Mouse (Mus musculus) CH12.LX (cell line): ENCODE data around the gene Mrpl38. TPM values are rescaled to one million over a fixed set of nuclear protein-coding genes. Genes with fewer than 3 reads are reported as not detected.

ENCODE experiments used
- DNase-seq: peaks from one replicate; pipeline ENCODE4 v3.0.0-alpha.2; 2013; ENCODE audit errors: extremely low read depth
- H3K27ac ChIP-seq: 2 replicates; pipeline ENCODE4 v1.5.1; 2012; ENCODE audit warnings: low read depth, mild to moderate bottlenecking, control low read depth, moderate library complexity; ENCODE audit not compliant: insufficient read depth
- H3K27me3 ChIP-seq: replicated peaks from 2 replicates; pipeline ENCODE3; 2012; ENCODE audit warnings: inconsistent platforms
- H3K36me3 ChIP-seq, 2 experiments: replicated peaks in 1 of 2; 2 replicates each; pipeline versions ENCODE3 to v1.6.1; 2012; ENCODE audit warnings: inconsistent platforms in 1 of 2, low read length in 1 of 2, mild to moderate bottlenecking in 1 of 2, mixed read lengths in 1 of 2, moderate library complexity in 1 of 2; ENCODE audit not compliant: control insufficient read depth in 1 of 2, insufficient read depth in 1 of 2
- H3K4me1 ChIP-seq, 2 experiments: 2 replicates each; pipeline ENCODE4 v1.6.1; 2012; ENCODE audit warnings: inconsistent platforms in 1 of 2, moderate library complexity in 1 of 2; ENCODE audit not compliant: insufficient read depth in 2 of 2, control insufficient read depth in 1 of 2
- H3K4me2 ChIP-seq: 2 replicates; pipeline ENCODE4 v1.6.1; 2012; ENCODE audit warnings: low read depth, mild to moderate bottlenecking, control low read depth; ENCODE audit not compliant: poor library complexity, insufficient read depth, severe bottlenecking
- H3K4me3 ChIP-seq, 3 experiments: fragments of 150-350 bp in 1 of 3; sonication (generic) in 1 of 3; replicated peaks in 1 of 3; 2 replicates each; pipeline versions ENCODE3 to v1.5.1; 2011 to 2012; ENCODE audit warnings: low read depth in 2 of 3, low read length in 2 of 3, mild to moderate bottlenecking in 2 of 3, moderate library complexity in 2 of 3, control low read depth in 1 of 3, improper control_type of control experiment in 1 of 3, inconsistent platforms in 1 of 3, mixed read lengths in 1 of 3; ENCODE audit not compliant: poor library complexity in 1 of 3
- H3K79me2 ChIP-seq: replicated peaks from 2 replicates; pipeline ENCODE4 v1.6.1; 2012; ENCODE audit warnings: mild to moderate bottlenecking, moderate library complexity; ENCODE audit not compliant: control insufficient read depth, poor library complexity, insufficient read depth, severe bottlenecking; ENCODE audit errors: extremely low read depth
- H3K9ac ChIP-seq: 2 replicates; pipeline ENCODE4 v1.6.1; 2012; ENCODE audit warnings: low read depth, mild to moderate bottlenecking, control low read depth, moderate library complexity; ENCODE audit not compliant: insufficient read depth
- H3K9me3 ChIP-seq: replicated peaks from 2 replicates; pipeline ENCODE3; 2012; ENCODE audit warnings: low read length, inconsistent platforms, mixed read lengths
- BHLHE40 ChIP-seq: IDR thresholded peaks from 2 replicates; pipeline ENCODE4 v1.6.1; 2011; ENCODE audit warnings: mild to moderate bottlenecking, low read depth, low read length, improper control_type of control experiment
- EP300 ChIP-seq: IDR thresholded peaks from 2 replicates; pipeline ENCODE4 v1.6.1; 2011; ENCODE audit warnings: low read length, improper control_type of control experiment
- ETS1 ChIP-seq: conservative IDR thresholded peaks from 2 replicates; pipeline ENCODE4 v1.6.1; 2012; ENCODE audit warnings: low read depth, mild to moderate bottlenecking, inconsistent platforms, low read length, improper control_type of control experiment, moderate library complexity
- IRF4 ChIP-seq: IDR thresholded peaks from 2 replicates; pipeline ENCODE4 v1.6.1; 2014; ENCODE audit warnings: low read depth, mild to moderate bottlenecking, inconsistent platforms, low read length, improper control_type of control experiment
- JUND ChIP-seq: conservative IDR thresholded peaks from 2 replicates; pipeline ENCODE4 v1.6.1; 2011; ENCODE audit warnings: low read depth, low read length, improper control_type of control experiment
- KAT2A ChIP-seq: IDR thresholded peaks from 2 replicates; pipeline ENCODE4 v1.6.1; 2012; ENCODE audit warnings: low read length, improper control_type of control experiment, inconsistent platforms; ENCODE audit not compliant: insufficient replicate concordance
- MXI1 ChIP-seq: IDR thresholded peaks from 2 replicates; pipeline ENCODE4 v1.6.1; 2011; ENCODE audit warnings: mild to moderate bottlenecking, low read depth, low read length, improper control_type of control experiment
- MYC ChIP-seq: IDR thresholded peaks from 2 replicates; pipeline ENCODE4 v1.6.1; 2011; ENCODE audit warnings: low read depth, mild to moderate bottlenecking, improper control_type of control experiment, low read length
- NELFE ChIP-seq: IDR thresholded peaks from 2 replicates; pipeline ENCODE4 v1.6.1; 2011; ENCODE audit warnings: low read depth, low read length, improper control_type of control experiment
- POLR2A ChIP-seq: IDR thresholded peaks from 2 replicates; pipeline ENCODE4 v1.6.1; 2011; ENCODE audit warnings: low read depth, mild to moderate bottlenecking, improper control_type of control experiment, low read length
- RCOR1 ChIP-seq: conservative IDR thresholded peaks from 2 replicates; pipeline ENCODE4 v1.6.1; 2012; ENCODE audit warnings: low read depth, mild to moderate bottlenecking, inconsistent platforms, low read length, improper control_type of control experiment
- SIN3A ChIP-seq: IDR thresholded peaks from 2 replicates; pipeline ENCODE4 v1.6.1; 2012; ENCODE audit warnings: low read length, improper control_type of control experiment, inconsistent platforms
- SMC3 ChIP-seq: IDR thresholded peaks from 2 replicates; pipeline ENCODE4 v1.6.1; 2011; ENCODE audit warnings: low read depth, low read length, improper control_type of control experiment
- TBP ChIP-seq: conservative IDR thresholded peaks from 2 replicates; pipeline ENCODE4 v1.6.1; 2011; ENCODE audit warnings: low read depth, low read length, improper control_type of control experiment
- UBTF ChIP-seq: IDR thresholded peaks from 2 replicates; pipeline ENCODE4 v1.6.1; 2012; ENCODE audit warnings: low read depth, mild to moderate bottlenecking, inconsistent platforms, low read length, improper control_type of control experiment, moderate library complexity
- USF1 ChIP-seq: IDR thresholded peaks from 2 replicates; pipeline ENCODE4 v1.6.1; 2014; ENCODE audit warnings: low read depth, mild to moderate bottlenecking, inconsistent platforms, low read length, improper control_type of control experiment
- USF2 ChIP-seq: conservative IDR thresholded peaks from 2 replicates; pipeline ENCODE4 v1.6.1; 2011; ENCODE audit warnings: low read depth, low read length, improper control_type of control experiment
- ZKSCAN1 ChIP-seq: IDR thresholded peaks from 2 replicates; pipeline ENCODE4 v1.6.1; 2012; ENCODE audit warnings: low read depth, inconsistent platforms, low read length, improper control_type of control experiment, borderline replicate concordance
- ZNF384 ChIP-seq: IDR thresholded peaks from 2 replicates; pipeline ENCODE4 v1.6.1; 2012; ENCODE audit warnings: low read depth, low read length, improper control_type of control experiment, inconsistent platforms
- dilution Hi-C: fragments of 300-500 bp; cut with MboI; formaldehyde crosslinking; loops from 2 replicates; pipeline ENCODE4 v1.14.3; 2020; ENCODE audit warnings: low sequenced_read_pairs; ENCODE audit not compliant: extremely low pct_unique_long_range_greater_than_20kb, extremely low pct_ligation_motif_present
- in situ Hi-C: fragments of 300-500 bp; cut with MboI; formaldehyde crosslinking; loops from 3 replicates; pipeline ENCODE4 v1.14.3; 2019; ENCODE audit warnings: low sequenced_read_pairs, low pct_ligation_motif_present, low pct_unique_long_range_greater_than_20kb, mixed read lengths
- polyA plus RNA-seq: library from polyadenylated mRNA; unstranded; fragments of >175 nt; gene quantifications from 2 replicates; pipeline ENCODE4 v1.2.1, GENCODE M21; 2012; ENCODE audit warnings: low read depth; ENCODE audit not compliant: insufficient read length
- total RNA-seq, 2 experiments: library from RNA; depleted of rRNA; stranded (reverse); fragments of 300-350 nt in 1 of 2; fragments of >200 nt in 1 of 2; gene quantifications; 2 replicates each; pipeline ENCODE4 v1.2.3; 2012 to 2014

Mrpl38 gene
- total and polyA plus RNA-seq, 3 experiments = 109 to 188 (median 157) TPM

DNA sequence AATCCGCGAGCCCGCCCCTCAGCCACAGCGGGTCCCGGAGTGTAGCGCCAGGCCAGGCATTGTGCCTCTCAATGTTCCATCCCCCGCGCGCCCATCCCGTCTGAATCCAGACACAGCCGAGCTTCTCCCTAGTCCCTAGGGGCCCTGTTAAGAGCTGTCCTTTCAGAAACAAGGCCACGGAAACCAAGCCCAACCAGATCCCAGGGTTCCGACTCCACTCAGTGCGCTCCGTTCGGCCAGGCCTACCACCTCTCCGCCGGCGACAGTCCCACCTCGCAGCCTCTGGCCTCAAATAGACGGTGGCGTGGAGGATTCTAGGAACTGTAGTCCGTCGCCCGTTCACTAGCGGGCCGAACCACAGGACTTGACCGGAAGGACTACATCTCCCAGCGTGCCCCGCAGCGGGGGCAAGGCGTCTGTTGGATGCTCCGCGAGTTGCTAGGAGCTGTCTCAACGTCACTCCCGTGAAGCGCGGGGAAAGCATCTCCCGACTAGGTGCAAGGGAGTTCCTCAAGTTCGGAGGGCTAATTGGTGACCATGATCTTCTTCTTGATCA, 29.3 kb upstream of the Mrpl38 start, which contains the start of gene Fbf1 (continued):
- TF ChIP-seq SMC3 (no peak), SIN3A (peak; percentile 96), KAT2A (peak; percentile 97; the same call in 1 of the 2 replicates), ZNF384 (no peak), EP300 (no peak), IRF4 (peak; percentile 77; the same call in 1 of the 2 replicates), UBTF (peak; percentile 74; the same call in 1 of the 2 replicates), RCOR1 (peak; percentile 66; the same call in 1 of the 2 replicates), USF2 (no peak), ETS1 (no peak), MYC (peak; percentile 84), NELFE (peak; percentile 93)

DNA sequence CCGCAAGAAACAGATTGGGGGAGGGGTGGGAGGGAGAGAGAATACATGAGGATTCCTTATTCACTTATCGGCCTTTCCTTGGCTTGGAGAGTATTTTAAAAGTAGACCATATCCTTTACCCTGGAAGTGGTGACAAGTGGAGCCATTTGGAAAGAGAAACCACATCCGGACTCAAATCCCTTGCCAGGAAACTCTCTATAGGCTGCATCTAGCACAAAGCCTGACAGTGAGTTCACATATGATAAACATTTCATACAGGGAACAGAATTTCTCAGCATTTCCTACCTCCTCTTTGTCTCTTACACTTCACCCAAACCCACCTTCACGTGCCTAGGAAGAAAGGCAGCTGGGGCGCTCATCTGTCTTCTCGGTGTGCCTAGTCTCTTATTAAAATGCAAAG, 28.6 kb upstream of the Mrpl38 start:
- no peak for DNase-seq
- Histone ChIP-seq H3K9me3 (no peaks in the 10 kb centered on the region), H3K4me1 (peaks cover 0 to 29% of the 10 kb centered on the region in 2 experiments; a peak in 3 of 4 replicates), H3K36me3 (peaks cover 18 to 51% of the 10 kb centered on the region in 2 experiments), H3K4me3 (peak overlapping the region; percentile 67 to 75 (median 67)), H3K27ac (no peak overlapping the region), H3K79me2 (peaks cover 6% of the 10 kb centered on the region; the same call in 1 of the 2 replicates)
- dilution Hi-C loops (no loop called here), in situ Hi-C loops (no loop called here)
- TF ChIP-seq NELFE (no peak), ETS1 (no peak), JUND (no peak), TBP (no peak), MYC (0 out of 2 replicates have a peak, but pooled peaks have one; percentile 31), MXI1 (no peak), ZKSCAN1 (no peak), USF1 (no peak), POLR2A (no peak), BHLHE40 (peak; percentile 78), SMC3 (no peak)
- TF ChIP-seq, all 38 proteins: peak for 2
- Histone ChIP-seq H3K9ac (peak overlapping the region; percentile 71), H3K4me2 (peak overlapping the region; percentile 85), H3K27me3 (no peaks in the 10 kb centered on the region)
